Mouse (Mus musculus): Measurements from ENCODE around the gene Pcsk5. TPM values are rescaled to one million over a fixed set of nuclear protein-coding genes. Genes with fewer than 3 reads are reported as not detected.

Pcsk5 gene
- polyA plus RNA-seq, 1 experiment from 2014 or later, result 12.6 TPM

DNA sequence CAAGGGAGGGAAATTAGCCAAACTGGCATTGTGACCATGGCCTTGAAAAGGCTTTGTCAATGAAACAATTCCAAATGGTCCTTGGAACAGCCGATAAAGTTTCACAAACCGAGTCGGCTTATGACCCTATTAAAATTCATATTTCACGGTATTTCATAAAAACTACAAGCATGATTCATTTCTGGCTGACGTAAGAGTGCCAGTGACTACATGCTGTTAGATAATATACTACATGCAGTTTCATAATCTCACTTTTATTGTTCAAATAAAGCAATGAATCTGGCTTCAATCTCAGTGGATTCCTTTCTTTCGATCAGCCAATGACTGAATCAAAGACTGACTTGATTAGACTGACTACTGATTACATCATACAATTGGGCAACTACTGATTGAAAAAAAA, 145.8 kb downstream of the Pcsk5 start:
- ATAC-seq (ENCODE audit: low FRiP score, low read depth), result no peak
- Histone ChIP-seq H3K4me3 (no peak overlapping the region), H3K9me3 (no peaks in the 10 kb centered on the region), H3K27ac (replicated peaks) (no peak overlapping the region), H3K27me3 (no peaks in the 10 kb centered on the region), H3K36me3 (no peaks in the 10 kb centered on the region), H3K4me2 (no peak overlapping the region), H3K4me1 (replicated peaks) (no peaks in the 10 kb centered on the region), H3K9ac (no peak overlapping the region)
- 89% methylated on average over 6 of the region's 6 CpGs for whole genome bisulfite sequencing

DNA sequence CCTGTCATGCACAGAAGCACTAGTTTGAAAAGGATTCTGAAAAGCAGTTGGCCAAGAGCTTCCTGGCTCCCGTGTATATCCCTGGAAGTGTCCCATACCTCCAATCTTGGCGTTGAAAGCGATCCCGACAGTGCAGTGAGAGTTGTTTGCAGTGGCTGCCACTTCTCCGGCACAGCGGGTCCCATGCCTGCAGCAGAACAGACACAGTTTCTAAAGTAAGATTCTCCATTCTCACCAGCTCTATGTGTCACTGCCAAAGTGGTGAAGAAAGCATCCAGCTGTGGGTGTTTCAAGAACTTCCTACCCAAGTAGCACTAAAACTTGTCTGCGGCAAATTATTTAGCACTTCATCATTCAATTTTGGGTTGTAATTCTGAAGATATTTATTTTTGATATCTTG, 159.1 kb downstream of the Pcsk5 start:
- H3K9me3 ChIP-seq, result no peaks in the 10 kb centered on the region
- H3K4me3 ChIP-seq, result no peak overlapping the region
- H3K9ac ChIP-seq, result no peak overlapping the region
- H3K27ac ChIP-seq (replicated peaks), result no peak overlapping the region
- no peaks in the 10 kb centered on the region for H3K4me1 ChIP-seq (replicated peaks)
- no peak for ATAC-seq (ENCODE audit: low FRiP score, low read depth)
- H3K4me2 ChIP-seq, result no peak overlapping the region
- H3K27me3 ChIP-seq, result no peaks in the 10 kb centered on the region
- H3K36me3 ChIP-seq, result no peaks in the 10 kb centered on the region
- WGBS, result 85% methylated on average over 7 of the region's 7 CpGs

DNA sequence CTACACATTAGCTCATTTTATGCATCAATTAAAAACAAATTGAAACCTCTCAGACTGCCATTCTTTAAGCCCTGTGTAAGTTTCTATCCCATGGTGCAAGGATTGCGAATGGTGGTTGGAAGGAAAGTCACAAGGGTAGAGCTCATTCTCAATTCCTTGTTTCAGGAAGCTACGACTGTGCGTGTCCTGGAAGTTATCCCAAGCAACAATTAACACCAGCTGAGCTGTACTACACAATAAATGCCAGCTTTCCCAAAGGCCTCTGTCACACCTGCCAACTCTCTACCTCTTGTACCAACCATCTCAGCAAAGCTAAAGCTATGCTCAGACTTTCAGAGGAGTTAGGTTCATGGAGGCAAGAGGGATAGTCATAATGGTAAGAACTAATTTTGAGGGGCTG, 174.8 kb downstream of the Pcsk5 start:
- Histone ChIP-seq H3K27me3 (no peaks in the 10 kb centered on the region), H3K36me3 (no peaks in the 10 kb centered on the region), H3K27ac (replicated peaks) (no peak overlapping the region), H3K9ac (no peak overlapping the region), H3K4me3 (no peak overlapping the region), H3K4me1 (replicated peaks) (no peaks in the 10 kb centered on the region), H3K9me3 (no peaks in the 10 kb centered on the region), H3K4me2 (no peak overlapping the region)
- ATAC-seq (ENCODE audit: low FRiP score, low read depth), result no peak
- WGBS, result 51% methylated on average over 3 of the region's 3 CpGs

DNA sequence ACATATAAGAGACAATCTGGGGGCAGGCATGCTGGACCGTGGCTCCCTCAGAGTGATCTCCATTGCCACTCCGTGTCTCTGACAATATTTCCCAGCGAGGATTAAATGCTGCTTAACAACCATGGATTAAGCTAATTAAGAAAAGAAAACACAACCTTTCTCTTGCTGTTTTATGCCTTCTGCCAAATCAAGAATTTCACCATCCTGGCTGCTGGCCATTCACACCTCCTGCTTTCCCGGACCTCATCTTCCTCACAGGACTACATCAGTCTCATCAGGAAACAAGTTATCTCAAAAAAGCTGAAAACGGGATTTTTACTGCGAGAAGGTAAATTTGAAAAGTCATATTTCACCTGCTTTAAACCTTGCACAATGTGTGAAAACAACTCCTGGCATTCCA, 175.2 kb downstream of the Pcsk5 start:
- no peak overlapping the region for H3K4me2 ChIP-seq
- WGBS, result 55% methylated on average over 6 of the region's 6 CpGs
- no peaks in the 10 kb centered on the region for H3K9me3 ChIP-seq
- no peaks in the 10 kb centered on the region for H3K36me3 ChIP-seq
- H3K4me3 ChIP-seq, result no peak overlapping the region
- no peak overlapping the region for H3K27ac ChIP-seq (replicated peaks)
- no peak for ATAC-seq (ENCODE audit: low FRiP score, low read depth)
- H3K27me3 ChIP-seq, result no peaks in the 10 kb centered on the region
- no peak overlapping the region for H3K9ac ChIP-seq
- H3K4me1 ChIP-seq (replicated peaks), result no peaks in the 10 kb centered on the region

DNA sequence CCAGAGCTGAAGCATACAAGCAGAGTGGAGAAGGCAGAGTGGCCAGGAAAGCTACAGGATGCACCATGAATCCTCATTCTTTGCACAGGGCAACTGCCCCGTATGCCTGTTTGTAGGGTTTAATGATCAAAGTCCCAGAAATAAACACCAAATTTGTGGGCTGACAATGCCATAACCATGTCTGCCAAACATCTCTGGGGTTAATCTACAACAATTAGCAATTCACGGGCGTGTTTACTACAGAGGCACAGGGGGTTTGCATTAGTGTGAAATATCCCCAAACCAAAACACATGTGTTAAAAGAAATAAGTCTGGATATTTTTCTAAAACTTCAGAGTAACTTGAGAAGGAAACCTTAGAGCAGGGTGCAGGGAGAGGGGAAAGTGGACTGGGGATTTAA, 178.1 kb downstream of the Pcsk5 start:
- no peak overlapping the region for H3K9ac ChIP-seq
- no peaks in the 10 kb centered on the region for H3K9me3 ChIP-seq
- H3K4me1 ChIP-seq (replicated peaks), result no peaks in the 10 kb centered on the region
- 82% methylated on average over 3 of the region's 3 CpGs for WGBS
- H3K4me2 ChIP-seq, result no peak overlapping the region
- no peak for ATAC-seq (ENCODE audit: low FRiP score, low read depth)
- H3K27me3 ChIP-seq, result no peaks in the 10 kb centered on the region
- no peaks in the 10 kb centered on the region for H3K36me3 ChIP-seq
- no peak overlapping the region for H3K4me3 ChIP-seq
- H3K27ac ChIP-seq (replicated peaks), result no peak overlapping the region

DNA sequence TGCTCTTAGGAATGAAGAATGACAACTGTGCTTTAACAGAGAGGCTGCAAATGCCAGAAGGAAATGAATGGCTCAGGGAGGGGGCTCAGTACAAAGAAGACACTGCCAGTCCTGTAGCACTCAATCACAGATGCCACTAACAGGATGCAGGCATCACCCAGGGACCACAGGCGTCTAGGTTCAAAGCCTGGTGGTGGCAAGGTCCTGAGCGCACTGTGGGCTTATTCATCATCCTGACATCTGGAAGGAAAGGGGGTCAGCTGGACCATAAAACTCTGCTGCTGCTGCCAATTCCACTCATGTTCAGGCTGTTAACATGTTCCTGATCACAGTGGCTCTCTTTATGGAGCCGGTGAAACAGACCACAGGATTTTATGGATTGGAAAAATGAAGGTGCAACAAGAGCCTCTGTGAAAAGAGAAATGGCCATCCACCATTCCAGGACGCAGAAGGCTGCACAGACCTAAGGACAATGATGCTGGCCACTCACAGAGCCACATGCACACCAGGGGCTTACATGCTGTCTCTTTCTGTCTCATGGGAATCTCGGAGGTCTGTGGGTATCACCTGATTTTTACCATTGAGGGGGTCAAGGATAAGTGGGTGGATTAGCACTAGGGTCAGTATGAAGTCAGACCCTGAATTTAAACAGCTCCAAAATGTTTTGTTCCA, 186.5 kb downstream of the Pcsk5 start:
- peaks cover 6% of the 10 kb centered on the region for H3K4me1 ChIP-seq (replicated peaks)
- ATAC-seq (ENCODE audit: low FRiP score, low read depth), result peak; percentile 92
- H3K9me3 ChIP-seq, result no peaks in the 10 kb centered on the region
- H3K27ac ChIP-seq (replicated peaks), result no peak overlapping the region
- H3K9ac ChIP-seq, result no peak overlapping the region
- H3K4me2 ChIP-seq, result no peak overlapping the region
- no peaks in the 10 kb centered on the region for H3K36me3 ChIP-seq
- H3K27me3 ChIP-seq, result no peaks in the 10 kb centered on the region
- WGBS, result 35% methylated on average over 5 of the region's 5 CpGs
- H3K4me3 ChIP-seq, result no peak overlapping the region

DNA sequence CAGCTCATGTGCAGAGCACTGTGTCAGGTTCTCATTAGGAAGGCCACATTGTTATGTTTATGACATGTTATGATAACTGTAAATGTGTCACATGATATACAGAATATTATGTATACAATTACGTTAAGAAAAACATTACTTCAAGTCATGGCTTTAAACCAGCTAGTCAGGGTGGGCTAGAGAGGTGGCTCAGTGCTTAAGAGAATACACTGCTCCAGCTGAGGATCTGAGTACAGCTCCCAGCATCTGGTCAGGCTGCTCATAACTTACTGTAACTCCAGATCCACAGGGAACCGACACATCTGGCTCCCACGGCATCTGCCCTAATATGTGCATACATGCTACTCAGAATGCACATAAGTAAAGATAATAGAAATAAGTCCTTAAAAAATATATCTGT, 187.5 kb downstream of the Pcsk5 start:
- H3K9ac ChIP-seq, result no peak overlapping the region
- H3K9me3 ChIP-seq, result no peaks in the 10 kb centered on the region
- no peak overlapping the region; the same call in 1 of the 2 replicates for H3K27ac ChIP-seq (replicated peaks)
- ATAC-seq (ENCODE audit: low FRiP score, low read depth), result no peak
- no peak overlapping the region for H3K4me2 ChIP-seq
- no peaks in the 10 kb centered on the region for H3K27me3 ChIP-seq
- no peak overlapping the region for H3K4me3 ChIP-seq
- 80% methylated on average over 3 of the region's 3 CpGs for WGBS
- peaks cover 6% of the 10 kb centered on the region for H3K4me1 ChIP-seq (replicated peaks)
- H3K36me3 ChIP-seq, result no peaks in the 10 kb centered on the region

DNA sequence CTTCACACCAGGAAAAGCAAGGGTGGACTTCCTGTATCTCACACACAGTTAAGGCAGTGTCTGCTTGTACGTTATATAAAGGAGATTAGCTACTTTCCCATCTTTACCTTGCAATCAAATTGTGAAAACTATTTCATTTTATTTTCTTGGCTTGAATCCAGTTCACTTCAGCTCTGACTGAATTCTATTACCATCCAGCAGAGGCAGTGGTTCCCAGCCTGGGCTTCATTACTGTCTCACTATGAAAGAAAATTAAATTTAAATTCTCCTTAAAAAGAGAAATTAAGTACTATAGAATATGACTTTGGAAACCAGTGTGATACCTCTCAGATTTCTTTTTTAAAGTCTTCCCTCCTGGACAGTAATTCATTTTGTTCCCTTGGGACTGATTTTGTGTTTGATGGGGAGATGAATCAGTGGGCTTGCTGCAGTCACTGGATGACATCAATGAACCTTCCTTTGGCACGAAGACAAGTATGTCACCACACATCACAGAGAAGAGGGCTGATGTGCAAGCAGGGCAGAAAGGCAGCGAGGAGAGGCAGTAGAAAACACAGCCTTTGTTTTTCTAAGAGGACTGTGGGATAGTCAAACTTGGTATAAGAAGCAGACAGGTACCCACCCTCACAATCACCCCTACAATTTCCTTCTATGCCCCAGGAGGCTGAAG, 194.2 kb downstream of the Pcsk5 start:
- H3K27me3 ChIP-seq, result no peaks in the 10 kb centered on the region
- no peak overlapping the region for H3K27ac ChIP-seq (replicated peaks)
- no peak overlapping the region for H3K4me2 ChIP-seq
- H3K9ac ChIP-seq, result no peak overlapping the region
- H3K4me1 ChIP-seq (replicated peaks), result no peaks in the 10 kb centered on the region; the same call in 1 of the 2 replicates
- no peaks in the 10 kb centered on the region for H3K36me3 ChIP-seq
- 0 out of 2 replicates have a peak, but pooled peaks have one; percentile 23 for ATAC-seq (ENCODE audit: low FRiP score, low read depth)
- no peaks in the 10 kb centered on the region for H3K9me3 ChIP-seq
- no peak overlapping the region for H3K4me3 ChIP-seq
- 45% methylated on average over 3 of the region's 3 CpGs for WGBS

DNA sequence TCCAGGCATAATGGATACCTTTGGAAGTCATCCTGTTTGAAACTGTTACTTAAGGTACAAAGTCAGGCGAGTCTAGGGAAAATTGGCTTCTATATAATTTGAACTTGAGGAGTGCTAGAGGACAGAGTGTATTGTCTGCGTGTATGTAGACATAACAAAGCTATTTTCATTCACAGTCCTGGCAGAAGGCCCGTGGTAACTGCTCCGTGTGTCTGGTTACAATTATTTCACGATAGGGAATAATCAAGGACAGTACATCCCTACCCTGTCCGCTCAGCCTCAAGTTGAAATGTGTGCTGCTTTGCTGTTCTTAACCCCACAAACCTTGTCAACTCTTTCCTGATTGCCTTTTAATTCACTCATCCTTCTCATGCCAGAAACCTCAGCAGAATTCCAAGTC, 201.4 kb downstream of the Pcsk5 start:
- no peak for ATAC-seq (ENCODE audit: low FRiP score, low read depth)
- Histone ChIP-seq H3K27me3 (no peaks in the 10 kb centered on the region), H3K27ac (replicated peaks) (no peak overlapping the region), H3K36me3 (no peaks in the 10 kb centered on the region), H3K4me3 (no peak overlapping the region), H3K4me1 (replicated peaks) (no peaks in the 10 kb centered on the region), H3K9me3 (no peaks in the 10 kb centered on the region), H3K9ac (no peak overlapping the region), H3K4me2 (no peak overlapping the region)
- 60% methylated on average over 6 of the region's 6 CpGs for WGBS

DNA sequence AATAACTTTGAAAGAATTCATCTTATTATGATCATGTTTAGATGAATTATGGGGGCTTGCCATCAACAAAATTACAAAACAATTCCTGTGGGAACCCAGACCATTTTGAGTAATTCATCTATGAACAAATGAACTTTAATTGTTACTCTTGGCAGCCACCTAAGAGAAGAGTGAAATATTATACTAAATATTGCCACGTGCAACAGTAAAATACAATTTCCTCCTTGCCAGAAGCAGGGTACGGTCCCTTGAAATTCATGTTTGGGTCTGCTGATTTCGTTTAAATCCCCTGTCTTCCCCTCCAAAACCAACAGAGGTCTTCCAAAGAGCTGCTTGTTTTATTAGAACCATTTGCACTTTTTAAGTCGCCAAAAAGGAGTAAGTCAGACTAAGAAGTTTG, 221.8 kb downstream of the Pcsk5 start:
- Histone ChIP-seq H3K4me3 (no peak overlapping the region), H3K4me2 (no peak overlapping the region), H3K9ac (no peak overlapping the region), H3K36me3 (no peaks in the 10 kb centered on the region), H3K27me3 (no peaks in the 10 kb centered on the region), H3K4me1 (replicated peaks) (no peaks in the 10 kb centered on the region), H3K9me3 (no peaks in the 10 kb centered on the region), H3K27ac (replicated peaks) (no peak overlapping the region)
- WGBS, result 78% methylated on average over 4 of the region's 4 CpGs
- no peak for ATAC-seq (ENCODE audit: low FRiP score, low read depth)

DNA sequence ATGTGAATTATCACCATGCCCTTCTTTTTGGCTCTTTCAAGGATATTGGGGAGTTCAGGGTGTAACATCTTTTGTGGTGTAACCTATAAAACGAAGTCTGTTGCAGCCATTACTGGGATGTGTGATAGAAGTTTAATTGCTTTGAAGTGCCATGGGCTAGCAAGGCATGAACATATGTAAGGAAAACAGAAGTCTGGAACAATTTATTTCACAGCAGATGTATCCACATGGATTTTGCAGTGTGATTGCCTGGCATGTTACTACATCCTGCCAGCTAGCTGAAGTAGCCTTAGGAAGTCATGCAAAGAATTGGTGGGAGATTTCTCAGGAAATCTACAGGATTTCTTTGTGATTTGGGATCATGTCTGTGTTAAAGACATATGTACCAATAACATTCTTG, 230.9 kb downstream of the Pcsk5 start:
- Histone ChIP-seq H3K4me2 (no peak overlapping the region), H3K9ac (no peak overlapping the region), H3K9me3 (no peaks in the 10 kb centered on the region), H3K27ac (replicated peaks) (no peak overlapping the region), H3K4me3 (no peak overlapping the region), H3K36me3 (no peaks in the 10 kb centered on the region), H3K4me1 (replicated peaks) (no peaks in the 10 kb centered on the region), H3K27me3 (no peaks in the 10 kb centered on the region)
- ATAC-seq (ENCODE audit: low FRiP score, low read depth), result no peak
- WGBS, result 73% methylated on average over 1 of the region's 1 CpGs

DNA sequence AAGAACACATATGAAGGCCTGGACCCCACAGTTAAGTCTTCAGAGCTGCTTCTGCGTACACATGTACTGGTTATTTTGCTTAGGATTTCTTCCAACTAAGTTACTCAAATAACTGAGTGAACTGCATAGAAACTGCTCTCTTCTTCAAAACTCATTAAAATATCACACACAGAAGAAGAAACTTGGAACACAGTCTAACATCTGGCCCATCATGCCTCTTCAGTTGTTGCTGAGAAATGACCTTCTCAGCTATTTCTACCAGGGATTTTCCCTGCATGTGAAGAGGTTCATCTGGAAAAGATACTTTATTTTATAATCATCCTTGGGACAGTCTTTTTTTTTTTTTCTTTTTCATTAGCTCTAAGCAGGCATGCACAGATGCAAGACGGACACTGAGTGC, 231.3 kb downstream of the Pcsk5 start:
- H3K27me3 ChIP-seq, result no peaks in the 10 kb centered on the region
- H3K4me3 ChIP-seq, result no peak overlapping the region
- H3K4me1 ChIP-seq (replicated peaks), result no peaks in the 10 kb centered on the region
- H3K9ac ChIP-seq, result no peak overlapping the region
- H3K36me3 ChIP-seq, result no peaks in the 10 kb centered on the region
- ATAC-seq (ENCODE audit: low FRiP score, low read depth), result no peak
- H3K27ac ChIP-seq (replicated peaks), result no peak overlapping the region
- no peak overlapping the region for H3K4me2 ChIP-seq
- 81% methylated on average over 2 of the region's 2 CpGs for WGBS
- H3K9me3 ChIP-seq, result no peaks in the 10 kb centered on the region

DNA sequence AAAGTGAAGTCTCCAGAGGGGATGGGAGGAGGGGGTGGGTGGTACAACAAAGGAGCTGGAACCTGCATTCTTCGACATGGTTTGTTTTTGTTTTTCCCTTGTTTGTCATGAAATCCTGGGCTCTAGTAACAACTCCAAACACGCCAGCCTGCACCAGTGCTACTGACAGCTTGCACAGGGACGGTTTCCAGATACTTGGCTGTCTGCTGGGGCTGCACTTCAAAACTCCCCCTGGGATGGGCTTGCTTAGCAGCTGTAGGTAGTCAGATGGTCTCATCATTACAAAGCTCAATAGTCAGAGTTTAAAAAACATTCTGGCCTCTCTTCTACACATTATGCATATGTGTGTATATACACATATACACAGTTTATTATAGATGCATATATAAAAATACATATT, 234.1 kb downstream of the Pcsk5 start:
- 50% methylated on average over 3 of the region's 3 CpGs for WGBS
- H3K36me3 ChIP-seq, result no peaks in the 10 kb centered on the region
- H3K9me3 ChIP-seq, result no peaks in the 10 kb centered on the region
- H3K9ac ChIP-seq, result no peak overlapping the region
- no peak for ATAC-seq (ENCODE audit: low FRiP score, low read depth)
- peaks cover 8% of the 10 kb centered on the region; the same call in 1 of the 2 replicates for H3K4me1 ChIP-seq (replicated peaks)
- no peak overlapping the region for H3K4me2 ChIP-seq
- no peaks in the 10 kb centered on the region for H3K27me3 ChIP-seq
- H3K4me3 ChIP-seq, result no peak overlapping the region
- no peak overlapping the region for H3K27ac ChIP-seq (replicated peaks)

Measured in hindbrain, embryonic 15.5 days (tissue).